Mouse (Mus musculus) C2C12 (cell line): ENCODE data around the gene Lcmt1.
A peak's percentile ranks its signal among the peaks of the same experiment; 100 is the strongest.

Experiments
- CEBPB ChIP-seq: IDR thresholded peaks from one replicate; pipeline ENCODE4 v1.6.1; 2011; ENCODE audit warnings: low read depth, mild to moderate bottlenecking, control low read depth, moderate library complexity
- CTCF ChIP-seq: IDR thresholded peaks from one replicate; pipeline ENCODE4 v1.5.1; 2011; ENCODE audit not compliant: control insufficient read depth, insufficient read depth, insufficient read length

GRCm38 (mm10) chr7:123398828-123399227, 29.2 kb downstream of the Lcmt1 start:
- TF ChIP-seq CTCF (peak; percentile 39), CEBPB (no peak)
